Mouse (Mus musculus): ENCODE results near the gene Foxd1. TPM values are rescaled to one million over a fixed set of nuclear protein-coding genes. Genes with fewer than 3 reads are reported as not detected.

Foxd1 gene
- polyA plus RNA-seq, 1 experiment, result not detected

DNA sequence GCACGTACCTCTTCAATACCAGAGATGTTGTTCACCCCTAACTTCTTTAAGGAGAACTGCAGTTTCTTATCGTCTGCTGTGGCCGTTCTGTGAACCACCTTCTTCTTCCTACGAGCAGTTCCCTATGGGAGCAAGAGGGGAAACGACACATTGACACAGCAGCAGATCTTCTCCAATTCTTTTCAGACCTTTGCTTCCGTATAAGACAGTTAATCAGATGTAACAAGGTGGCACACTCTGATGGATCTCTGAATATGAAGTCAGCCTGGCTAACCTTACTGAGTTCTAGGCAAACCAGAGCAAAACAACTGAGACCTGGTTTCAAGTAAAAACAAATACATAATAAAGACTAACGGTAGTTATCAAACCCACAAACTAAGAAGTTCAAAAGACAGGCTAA is 40.4 kb upstream of the Foxd1 start:
- Histone ChIP-seq H3K36me3 (ENCODE audit: control insufficient read depth, insufficient read depth, low read length) (peaks cover 44% of the 10 kb centered on the region), H3K27me3 (ENCODE audit: control insufficient read depth, insufficient read depth, low read length) (no peaks in the 10 kb centered on the region), H3K4me3 (ENCODE audit: low read depth, low read length) (no peak overlapping the region), H3K4me1 (ENCODE audit: control insufficient read depth, insufficient read depth, insufficient read length, low read length) (peaks cover 3% of the 10 kb centered on the region; the same call in 1 of the 2 replicates), H3K27ac (ENCODE audit: insufficient read depth, low read depth, low read length) (no peak overlapping the region)
- TF ChIP-seq POLR2A (IDR thresholded peaks at IDR 0.05; ENCODE audit: low read depth, low read length) (no peak), CTCF (IDR thresholded peaks at IDR 0.05; ENCODE audit: extremely low read depth, insufficient read length, insufficient replicate concordance, low read depth, low read length) (no peak)
- 57% methylated on average over 7 of the region's 7 CpGs for WGBS

DNA sequence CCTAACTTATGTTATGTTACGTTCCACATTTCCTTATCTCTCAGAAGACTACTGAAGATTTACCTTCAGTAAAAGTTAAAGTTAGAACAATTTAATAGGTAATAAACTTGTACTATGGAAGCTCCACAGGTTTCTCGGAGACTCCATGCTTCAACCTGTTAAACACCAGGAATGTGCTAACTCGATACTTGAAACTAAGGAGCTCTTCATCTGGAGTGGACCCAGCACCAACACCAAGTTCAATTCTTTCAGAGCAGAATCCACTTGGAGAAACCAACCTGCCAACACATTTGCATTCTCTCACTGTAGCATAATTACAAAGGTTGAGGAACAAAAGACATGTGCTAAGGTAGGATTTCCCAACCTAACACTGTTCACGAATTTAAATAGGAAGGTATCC is 38.9 kb upstream of the Foxd1 start:
- Histone ChIP-seq H3K4me1 (ENCODE audit: control insufficient read depth, insufficient read depth, insufficient read length, low read length) (peaks cover 3% of the 10 kb centered on the region; the same call in 1 of the 2 replicates), H3K27me3 (ENCODE audit: control insufficient read depth, insufficient read depth, low read length) (no peaks in the 10 kb centered on the region), H3K36me3 (ENCODE audit: control insufficient read depth, insufficient read depth, low read length) (peaks cover 34% of the 10 kb centered on the region), H3K4me3 (ENCODE audit: low read depth, low read length) (no peak overlapping the region), H3K27ac (ENCODE audit: insufficient read depth, low read depth, low read length) (no peak overlapping the region)
- 25% methylated on average over 4 of the region's 4 CpGs for WGBS
- no peak for TF ChIP-seq CTCF (IDR thresholded peaks at IDR 0.05; ENCODE audit: extremely low read depth, insufficient read length, insufficient replicate concordance, low read depth, low read length)
- no peak for TF ChIP-seq POLR2A (IDR thresholded peaks at IDR 0.05; ENCODE audit: low read depth, low read length)

DNA sequence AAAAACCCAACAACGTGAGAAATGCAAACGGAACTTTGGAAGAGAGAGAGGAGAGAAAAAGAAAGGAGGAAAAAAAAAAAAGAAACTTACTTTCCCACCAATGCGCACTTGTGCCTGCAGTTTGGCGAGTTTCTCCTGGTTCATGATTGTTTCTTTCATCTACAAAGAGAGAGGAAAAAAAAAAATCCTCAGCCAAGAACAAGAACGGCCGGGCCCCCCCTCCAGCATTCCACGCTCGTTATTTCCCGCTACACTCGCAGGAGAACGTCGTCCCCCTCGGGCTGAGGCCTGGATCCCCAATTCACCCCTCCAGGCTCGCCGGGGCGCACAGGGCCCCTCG is 37.9 kb upstream of the Foxd1 start:
- Histone ChIP-seq H3K4me3 (ENCODE audit: low read depth, low read length) (peak overlapping the region; percentile 74), H3K27me3 (ENCODE audit: control insufficient read depth, insufficient read depth, low read length) (no peaks in the 10 kb centered on the region), H3K36me3 (ENCODE audit: control insufficient read depth, insufficient read depth, low read length) (peaks cover 24% of the 10 kb centered on the region), H3K27ac (ENCODE audit: insufficient read depth, low read depth, low read length) (no peak overlapping the region), H3K4me1 (ENCODE audit: control insufficient read depth, insufficient read depth, insufficient read length, low read length) (peaks cover 3% of the 10 kb centered on the region; the same call in 1 of the 2 replicates)
- WGBS, result 1% methylated on average over 16 of the region's 17 CpGs
- TF ChIP-seq CTCF (IDR thresholded peaks at IDR 0.05; ENCODE audit: extremely low read depth, insufficient read length, insufficient replicate concordance, low read depth, low read length) (no peak), POLR2A (IDR thresholded peaks at IDR 0.05; ENCODE audit: low read depth, low read length) (no peak)

DNA sequence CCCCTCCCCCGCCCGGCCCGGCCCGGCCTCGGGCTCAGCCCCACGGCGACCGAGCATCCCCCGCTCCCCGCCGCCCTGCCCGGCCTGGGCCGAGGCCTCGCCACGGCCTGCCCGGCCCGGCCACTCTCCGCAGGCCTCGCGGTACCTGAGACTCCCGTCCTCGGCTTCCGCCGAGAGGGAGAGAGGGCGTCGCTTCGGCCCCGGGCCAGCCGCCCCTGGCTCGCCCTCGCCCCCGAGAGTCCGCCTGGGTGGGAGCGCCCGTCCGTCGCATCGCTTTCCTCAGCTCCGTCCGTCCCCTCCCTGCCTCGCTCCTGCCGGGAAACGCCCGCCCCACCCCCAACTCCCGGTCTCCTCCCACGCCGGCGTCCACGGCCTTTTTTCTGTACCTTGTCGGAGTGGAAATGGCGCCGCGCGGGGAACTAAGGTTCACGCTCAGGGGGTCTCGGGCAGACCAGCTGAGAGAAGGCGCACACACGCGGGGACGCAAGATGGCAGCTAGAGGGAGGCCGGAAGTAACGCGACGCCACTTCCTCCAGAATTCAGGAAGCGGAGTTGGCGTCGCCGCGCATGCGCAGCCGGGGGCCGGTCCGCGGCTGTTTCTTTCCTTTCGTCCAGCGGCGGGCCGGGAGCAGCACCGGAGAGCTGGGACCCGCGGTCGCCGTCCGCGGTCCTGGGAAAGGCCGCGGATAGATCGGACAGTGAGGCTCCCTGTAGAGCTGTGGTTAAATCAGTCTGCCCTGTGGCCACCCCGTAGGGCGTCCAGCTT is 37.4 kb upstream of the Foxd1 start, which contains the start of gene Btf3:
TSS of gene Btf3 (minus strand) at position 527 of the 766 bp plus-strand sequence.
- whole genome bisulfite sequencing, result under 1% methylated on average over 89 of the region's 90 CpGs
- H3K27ac ChIP-seq (ENCODE audit: insufficient read depth, low read depth, low read length), result peak within 1 kb of the TSS; percentile 57
- no peaks in the 10 kb centered on the region for H3K27me3 ChIP-seq (ENCODE audit: control insufficient read depth, insufficient read depth, low read length)
- 0 out of 2 replicates have a peak, but pooled peaks have one; percentile 3 for TF ChIP-seq CTCF (IDR thresholded peaks at IDR 0.05; ENCODE audit: extremely low read depth, insufficient read length, insufficient replicate concordance, low read depth, low read length)
- TF ChIP-seq POLR2A (IDR thresholded peaks at IDR 0.05; ENCODE audit: low read depth, low read length), result peak; percentile 88; the same call in 1 of the 2 replicates
- H3K4me1 ChIP-seq (ENCODE audit: control insufficient read depth, insufficient read depth, insufficient read length, low read length), result peaks cover 3% of the 10 kb centered on the region; the same call in 1 of the 2 replicates
- peaks cover 19% of the 10 kb centered on the region for H3K36me3 ChIP-seq (ENCODE audit: control insufficient read depth, insufficient read depth, low read length)
- peak within 1 kb of the TSS; percentile 74 for H3K4me3 ChIP-seq (ENCODE audit: low read depth, low read length)

DNA sequence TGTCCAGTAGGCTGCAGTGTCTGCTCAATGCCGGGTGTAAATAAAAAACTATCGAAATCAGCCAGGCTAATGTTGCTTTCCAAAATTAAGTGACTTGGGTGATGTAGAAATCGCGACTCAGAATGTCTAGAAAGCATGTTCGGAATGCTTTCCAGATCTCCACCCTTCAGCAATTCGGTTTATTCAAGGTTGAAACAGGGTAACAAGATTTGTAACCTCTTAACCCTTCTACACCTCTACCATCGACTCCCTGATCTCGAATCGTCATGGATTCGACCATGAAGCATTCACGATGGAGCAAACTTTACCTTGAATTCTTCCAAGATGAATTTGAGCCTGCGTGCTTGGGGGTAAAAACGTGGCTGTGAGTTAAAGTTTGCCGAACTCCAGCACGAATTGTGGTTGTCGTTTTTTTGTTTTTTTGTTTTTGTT is 36.8 kb upstream of the Foxd1 start:
- WGBS, result under 1% methylated on average over 16 of the region's 16 CpGs
- peaks cover 14% of the 10 kb centered on the region for H3K36me3 ChIP-seq (ENCODE audit: control insufficient read depth, insufficient read depth, low read length)
- H3K27ac ChIP-seq (ENCODE audit: insufficient read depth, low read depth, low read length), result peak overlapping the region; percentile 57
- TF ChIP-seq POLR2A (IDR thresholded peaks at IDR 0.05; ENCODE audit: low read depth, low read length) (no peak), CTCF (IDR thresholded peaks at IDR 0.05; ENCODE audit: extremely low read depth, insufficient read length, insufficient replicate concordance, low read depth, low read length) (no peak)
- no peaks in the 10 kb centered on the region for H3K27me3 ChIP-seq (ENCODE audit: control insufficient read depth, insufficient read depth, low read length)
- H3K4me3 ChIP-seq (ENCODE audit: low read depth, low read length), result peak overlapping the region; percentile 74
- no peaks in the 10 kb centered on the region for H3K4me1 ChIP-seq (ENCODE audit: control insufficient read depth, insufficient read depth, insufficient read length, low read length)

DNA sequence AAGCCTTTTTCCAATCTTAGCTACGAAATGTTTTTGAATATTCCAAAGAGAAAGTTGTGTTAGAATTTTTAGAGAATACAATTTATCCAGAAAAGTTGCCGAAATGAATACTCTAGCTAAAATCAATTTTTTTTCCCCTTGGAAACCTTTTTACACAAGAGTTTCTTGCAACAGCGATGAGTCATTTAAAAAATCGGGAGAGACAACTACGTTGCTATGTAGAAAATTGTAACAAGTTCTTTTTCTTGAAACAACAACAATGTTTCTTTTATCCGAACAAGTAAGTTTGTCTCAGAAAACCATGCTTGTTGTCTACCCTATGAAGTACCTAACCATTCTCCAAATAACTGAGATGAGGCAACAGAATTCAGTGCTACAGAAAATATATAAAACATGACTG is 36.1 kb upstream of the Foxd1 start:
- WGBS, result 84% methylated on average over 6 of the region's 6 CpGs
- H3K36me3 ChIP-seq (ENCODE audit: control insufficient read depth, insufficient read depth, low read length), result peaks cover 9% of the 10 kb centered on the region
- no peak for TF ChIP-seq POLR2A (IDR thresholded peaks at IDR 0.05; ENCODE audit: low read depth, low read length)
- no peak for TF ChIP-seq CTCF (IDR thresholded peaks at IDR 0.05; ENCODE audit: extremely low read depth, insufficient read length, insufficient replicate concordance, low read depth, low read length)
- no peaks in the 10 kb centered on the region for H3K4me1 ChIP-seq (ENCODE audit: control insufficient read depth, insufficient read depth, insufficient read length, low read length)
- no peak overlapping the region for H3K4me3 ChIP-seq (ENCODE audit: low read depth, low read length)
- H3K27ac ChIP-seq (ENCODE audit: insufficient read depth, low read depth, low read length), result no peak overlapping the region
- no peaks in the 10 kb centered on the region for H3K27me3 ChIP-seq (ENCODE audit: control insufficient read depth, insufficient read depth, low read length)

DNA sequence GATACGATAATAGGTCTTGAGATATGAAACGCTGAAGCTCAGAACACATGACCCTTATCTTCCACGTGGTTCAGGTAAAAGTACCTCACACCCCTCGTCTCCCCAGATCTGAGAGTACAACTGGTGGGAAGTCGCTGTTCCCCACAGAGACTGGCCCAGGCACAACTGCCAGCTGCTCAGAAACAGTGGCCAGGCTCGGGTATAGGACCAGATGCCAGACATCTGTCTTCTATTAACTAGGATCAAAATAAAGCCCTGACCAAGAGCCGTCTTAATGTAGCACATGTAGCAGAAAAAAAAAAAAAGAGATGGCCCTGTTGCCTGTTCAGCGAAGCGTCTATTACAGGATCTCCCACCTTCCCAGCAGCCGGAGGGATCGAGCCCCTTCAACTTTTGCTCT is 29.0 kb upstream of the Foxd1 start:
- Histone ChIP-seq H3K27ac (ENCODE audit: insufficient read depth, low read depth, low read length) (no peak overlapping the region), H3K27me3 (ENCODE audit: control insufficient read depth, insufficient read depth, low read length) (no peaks in the 10 kb centered on the region), H3K4me3 (ENCODE audit: low read depth, low read length) (no peak overlapping the region), H3K36me3 (ENCODE audit: control insufficient read depth, insufficient read depth, low read length) (no peaks in the 10 kb centered on the region), H3K4me1 (ENCODE audit: control insufficient read depth, insufficient read depth, insufficient read length, low read length) (no peaks in the 10 kb centered on the region)
- TF ChIP-seq CTCF (IDR thresholded peaks at IDR 0.05; ENCODE audit: extremely low read depth, insufficient read length, insufficient replicate concordance, low read depth, low read length) (no peak), POLR2A (IDR thresholded peaks at IDR 0.05; ENCODE audit: low read depth, low read length) (no peak)
- 86% methylated on average over 11 of the region's 11 CpGs for WGBS
